Mouse (Mus musculus): ENCODE results near the gene Slpi.

GRCm38 (mm10) chr2:164373187-164373586 is 15.7 kb downstream of the Slpi start:
- TF ChIP-seq CHD1 (IDR thresholded peaks at IDR 0.05; ENCODE audit: low read depth, low read length) (no peak), SMC3 (IDR thresholded peaks at IDR 0.05; ENCODE audit: low read depth, low read length) (no peak), TAL1 (IDR thresholded peaks at IDR 0.05; ENCODE audit: low read length) (no peak), CTCF (IDR thresholded peaks at IDR 0.05 in 2 of 3, conservative IDR thresholded peaks at IDR 0.05 in 1 of 3; ENCODE audit: control insufficient read depth in 1 of 3, insufficient read depth in 1 of 3, low read depth in 2 of 3, low read length in 3 of 3, poor library complexity in 1 of 3, severe bottlenecking in 1 of 3) (no peak), MAFK (IDR thresholded peaks at IDR 0.05; ENCODE audit: borderline replicate concordance, low read depth, low read length) (no peak), TCF12 (IDR thresholded peaks at IDR 0.05; ENCODE audit: low read depth, low read length) (no peak), GATA1 (IDR thresholded peaks at IDR 0.05; ENCODE audit: low read depth, low read length) (no peak), POLR2A (IDR thresholded peaks at IDR 0.05; ENCODE audit: control insufficient read depth in 1 of 2, insufficient read depth in 1 of 2, low read depth in 1 of 2, low read length in 2 of 2, poor library complexity in 1 of 2) (no peak), MAX (IDR thresholded peaks at IDR 0.05; ENCODE audit: low read length) (no peak)

All from MEL (cell line).